Mouse (Mus musculus) myocyte (in vitro differentiated cells): ENCODE measurements at regions not wholly inside any gene's neighbourhood (a gene's known extent, or its start where the extent isn't known, plus 50 kb on each side); places are given as distances from the start of the nearest gene placed in this dataset.
A peak's percentile ranks its signal among the peaks of the same experiment; 100 is the strongest.

Source experiments
- H3K27me3 ChIP-seq: one replicate; pipeline ENCODE4 v1.6.1; 2011; ENCODE audit not compliant: control insufficient read depth, insufficient read depth, insufficient read length
- H3K36me3 ChIP-seq: one replicate; pipeline ENCODE4 v1.6.1; 2011; ENCODE audit not compliant: control insufficient read depth, insufficient read depth
- H3K4me2 ChIP-seq: one replicate; pipeline ENCODE4 v1.6.1; 2011; ENCODE audit warnings: low read depth, control low read depth
- H3K4me3 ChIP-seq: one replicate; pipeline ENCODE4 v1.5.1; 2011; ENCODE audit warnings: mild to moderate bottlenecking, control low read depth, moderate library complexity
- H3K79me2 ChIP-seq: one replicate; pipeline ENCODE4 v1.6.1; 2011; ENCODE audit not compliant: control insufficient read depth, insufficient read depth
- H3ac ChIP-seq: one replicate; pipeline ENCODE4 v1.6.1; 2011; ENCODE audit not compliant: control insufficient read depth, insufficient read length
- CEBPB ChIP-seq: IDR thresholded peaks from 2 replicates; pipeline ENCODE4 v1.6.1; 2011; ENCODE audit warnings: mild to moderate bottlenecking, moderate library complexity; ENCODE audit not compliant: poor library complexity, insufficient read depth, severe bottlenecking
- E2F4 ChIP-seq: IDR thresholded peaks from one replicate; pipeline ENCODE4 v1.6.1; 2011; ENCODE audit warnings: mild to moderate bottlenecking, control low read depth, moderate library complexity; ENCODE audit not compliant: insufficient read depth
- MAX ChIP-seq: IDR thresholded peaks from one replicate; pipeline ENCODE4 v1.6.1; 2011; ENCODE audit warnings: low read depth, mild to moderate bottlenecking, control low read depth
- MYOD1 ChIP-seq, 3 experiments: IDR thresholded peaks; one replicate each; pipeline ENCODE4 v1.6.1; 2011; ENCODE audit warnings: control low read depth in 2 of 3, low read depth in 2 of 3, mild to moderate bottlenecking in 2 of 3, moderate library complexity in 1 of 3; ENCODE audit not compliant: insufficient read length in 2 of 3, control insufficient read depth in 1 of 3
- MYOG ChIP-seq, 3 experiments: IDR thresholded peaks; one replicate each; pipeline ENCODE4 v1.6.1; 2011; ENCODE audit warnings: control low read depth in 2 of 3, low read depth in 2 of 3, mild to moderate bottlenecking in 2 of 3; ENCODE audit not compliant: insufficient read length in 2 of 3, control insufficient read depth in 1 of 3, insufficient read depth in 1 of 3
- POLR2A ChIP-seq: IDR thresholded peaks from one replicate; pipeline ENCODE4 v1.6.1; 2011; ENCODE audit warnings: low read depth, mild to moderate bottlenecking, control low read depth, moderate library complexity; ENCODE audit not compliant: insufficient read length
- POLR2AphosphoS2 ChIP-seq: IDR thresholded peaks from one replicate; pipeline ENCODE4 v1.6.1; 2011; ENCODE audit warnings: low read depth, control low read depth; ENCODE audit not compliant: insufficient read length
- REST ChIP-seq: IDR thresholded peaks from one replicate; pipeline ENCODE4 v1.6.1; 2011; ENCODE audit warnings: mild to moderate bottlenecking, control low read depth, moderate library complexity; ENCODE audit not compliant: insufficient read depth, insufficient read length
- SRF ChIP-seq: IDR thresholded peaks from one replicate; pipeline ENCODE4 v1.6.1; 2011; ENCODE audit warnings: low read depth; ENCODE audit not compliant: control insufficient read depth, insufficient read length
- TCF12 ChIP-seq: IDR thresholded peaks from one replicate; pipeline ENCODE4 v1.6.1; 2011; ENCODE audit warnings: mild to moderate bottlenecking, control low read depth; ENCODE audit not compliant: poor library complexity, insufficient read depth, severe bottlenecking
- TCF3 ChIP-seq: IDR thresholded peaks from one replicate; pipeline ENCODE4 v1.6.1; 2011; ENCODE audit warnings: low read depth, control low read depth; ENCODE audit not compliant: insufficient read length
- USF1 ChIP-seq: IDR thresholded peaks from one replicate; pipeline ENCODE4 v1.6.1; 2011; ENCODE audit warnings: low read depth, mild to moderate bottlenecking, control low read depth, moderate library complexity

DNA sequence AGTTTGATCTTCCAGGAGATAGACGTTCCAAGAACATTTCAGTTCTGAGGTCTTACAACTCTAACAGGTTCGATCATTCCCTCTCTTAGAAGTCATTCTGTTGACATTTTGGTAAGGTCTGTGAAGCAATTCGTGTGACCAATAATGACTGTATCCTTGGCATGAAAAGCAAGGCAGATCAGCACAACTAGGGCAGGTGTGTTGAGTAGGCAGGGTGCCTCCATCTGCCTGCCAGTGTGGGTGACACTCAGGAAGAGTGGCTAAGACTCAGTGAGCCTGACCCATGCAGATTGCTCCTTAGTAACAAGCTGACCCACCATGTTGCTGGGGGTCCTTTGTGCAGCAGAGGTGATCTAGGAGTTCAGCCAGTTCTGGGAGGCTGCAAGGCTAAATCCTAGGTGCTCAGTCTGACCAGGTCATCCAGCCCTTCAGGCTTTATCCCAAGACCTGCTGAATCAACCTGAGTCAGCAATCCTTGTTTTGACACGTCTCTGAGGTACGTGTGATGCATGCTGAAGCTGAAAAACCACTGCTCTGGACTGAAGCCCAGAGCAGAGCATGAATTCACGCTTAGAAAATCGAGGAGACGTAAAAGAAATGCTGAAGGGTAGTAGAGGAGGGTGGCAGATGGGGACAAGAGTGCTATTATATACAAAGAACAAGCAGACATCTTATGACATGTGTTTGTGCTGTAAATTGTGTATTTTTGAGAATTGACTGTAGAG, 234.6 kb downstream of the Gja1 start:
- Histone ChIP-seq H3K27me3 (no peaks in the 10 kb centered on the region), H3ac (no peak overlapping the region), H3K36me3 (no peaks in the 10 kb centered on the region), H3K4me2 (no peak overlapping the region), H3K4me3 (no peak overlapping the region), H3K79me2 (no peaks in the 10 kb centered on the region)
- no peak for TF ChIP-seq USF1

DNA sequence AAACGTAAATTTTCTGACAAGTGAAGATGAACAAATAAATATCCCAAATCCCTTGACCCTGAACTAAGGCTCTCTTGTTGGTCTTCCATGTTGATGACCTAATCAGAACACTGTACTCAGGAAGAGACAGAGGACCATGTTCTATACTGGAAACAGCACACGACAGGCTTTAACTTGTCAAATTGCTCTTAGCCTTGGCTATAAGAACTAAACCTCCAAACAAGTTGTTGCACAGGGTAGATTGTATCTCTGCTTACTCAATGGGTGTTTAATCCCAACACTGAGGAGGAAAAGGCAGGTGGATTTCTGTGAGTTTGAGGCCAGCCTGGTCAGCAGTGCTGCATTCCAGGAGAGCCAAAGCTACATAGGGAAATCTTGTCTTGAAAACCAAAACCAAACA, 265.5 kb downstream of the Gja1 start:
- no peaks in the 10 kb centered on the region for H3K36me3 ChIP-seq
- no peak overlapping the region for H3ac ChIP-seq
- TF ChIP-seq USF1 (no peak), TCF12 (no peak)
- H3K4me3 ChIP-seq = no peak overlapping the region
- H3K27me3 ChIP-seq = no peaks in the 10 kb centered on the region
- no peak overlapping the region for H3K4me2 ChIP-seq
- H3K79me2 ChIP-seq = no peaks in the 10 kb centered on the region

GRCm38 (mm10) chr10:56643376-56644135, 266.4 kb downstream of the Gja1 start:
- Histone ChIP-seq H3K36me3 (no peaks in the 10 kb centered on the region), H3K79me2 (no peaks in the 10 kb centered on the region), H3K4me2 (peak overlapping the region; percentile 27), H3ac (no peak overlapping the region), H3K4me3 (no peak overlapping the region), H3K27me3 (no peaks in the 10 kb centered on the region)
- TF ChIP-seq REST (no peak), USF1 (no peak), MYOG (IDR thresholded peaks at IDR 0.05; ENCODE audit: control insufficient read depth in 1 of 3, insufficient read depth in 1 of 3, insufficient read length in 2 of 3, low read depth in 2 of 3) (no peak), POLR2AphosphoS2 (no peak), SRF (no peak), TCF12 (no peak), POLR2A (no peak), E2F4 (no peak), MYOD1 (IDR thresholded peaks at IDR 0.05; ENCODE audit: control insufficient read depth in 1 of 3, insufficient read length in 2 of 3, low read depth in 2 of 3) (no peak), MAX (no peak), TCF3 (no peak), CEBPB (no peak)

DNA sequence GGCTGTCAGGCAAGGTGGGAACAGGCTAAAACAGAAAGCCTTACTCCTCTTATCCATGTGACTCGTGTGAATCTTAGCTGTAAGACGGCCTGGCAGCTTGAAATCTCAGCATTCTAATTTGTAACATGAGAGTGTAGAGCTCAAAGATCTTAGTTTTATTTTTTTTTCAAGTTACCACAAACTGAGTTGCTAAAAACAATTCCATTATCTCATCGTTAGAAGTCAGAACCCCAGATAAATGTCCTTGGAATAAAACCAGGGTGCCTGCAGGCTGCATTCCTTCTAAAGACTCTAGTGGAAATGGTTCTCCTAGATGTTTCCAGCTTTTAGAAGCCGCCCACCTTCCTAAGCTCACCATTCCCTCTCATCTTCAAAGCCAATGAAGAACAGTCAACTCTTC, 283.4 kb downstream of the Gja1 start:
- Histone ChIP-seq H3K4me2 (peak overlapping the region; percentile 29), H3K27me3 (no peaks in the 10 kb centered on the region), H3K4me3 (no peak overlapping the region), H3ac (no peak overlapping the region), H3K36me3 (no peaks in the 10 kb centered on the region), H3K79me2 (no peaks in the 10 kb centered on the region)
- no peak for TF ChIP-seq MAX
- no peak for TF ChIP-seq MYOD1 (IDR thresholded peaks at IDR 0.05; ENCODE audit: control insufficient read depth in 1 of 3, insufficient read length in 2 of 3, low read depth in 2 of 3)
- TF ChIP-seq REST = no peak
- no peak for TF ChIP-seq MYOG (IDR thresholded peaks at IDR 0.05; ENCODE audit: control insufficient read depth in 1 of 3, insufficient read depth in 1 of 3, insufficient read length in 2 of 3, low read depth in 2 of 3)
- no peak for TF ChIP-seq TCF12
- TF ChIP-seq USF1 = no peak

- TF ChIP-seq CEBPB (no peak), TCF12 (no peak), MAX (no peak), MYOD1 (IDR thresholded peaks at IDR 0.05; ENCODE audit: control insufficient read depth in 1 of 3, insufficient read length in 2 of 3, low read depth in 2 of 3) (no peak), POLR2A (no peak)
- H3K4me3 ChIP-seq = no peak overlapping the region
- no peaks in the 10 kb centered on the region for H3K36me3 ChIP-seq
- H3K27me3 ChIP-seq = no peaks in the 10 kb centered on the region
- H3K4me2 ChIP-seq = no peak overlapping the region
- H3ac ChIP-seq = no peak overlapping the region
- no peaks in the 10 kb centered on the region for H3K79me2 ChIP-seq
Measured at GRCm38 (mm10) chr10:56673919-56674318, 296.8 kb downstream of the Gja1 start.
